In the genomic region with DNA sequence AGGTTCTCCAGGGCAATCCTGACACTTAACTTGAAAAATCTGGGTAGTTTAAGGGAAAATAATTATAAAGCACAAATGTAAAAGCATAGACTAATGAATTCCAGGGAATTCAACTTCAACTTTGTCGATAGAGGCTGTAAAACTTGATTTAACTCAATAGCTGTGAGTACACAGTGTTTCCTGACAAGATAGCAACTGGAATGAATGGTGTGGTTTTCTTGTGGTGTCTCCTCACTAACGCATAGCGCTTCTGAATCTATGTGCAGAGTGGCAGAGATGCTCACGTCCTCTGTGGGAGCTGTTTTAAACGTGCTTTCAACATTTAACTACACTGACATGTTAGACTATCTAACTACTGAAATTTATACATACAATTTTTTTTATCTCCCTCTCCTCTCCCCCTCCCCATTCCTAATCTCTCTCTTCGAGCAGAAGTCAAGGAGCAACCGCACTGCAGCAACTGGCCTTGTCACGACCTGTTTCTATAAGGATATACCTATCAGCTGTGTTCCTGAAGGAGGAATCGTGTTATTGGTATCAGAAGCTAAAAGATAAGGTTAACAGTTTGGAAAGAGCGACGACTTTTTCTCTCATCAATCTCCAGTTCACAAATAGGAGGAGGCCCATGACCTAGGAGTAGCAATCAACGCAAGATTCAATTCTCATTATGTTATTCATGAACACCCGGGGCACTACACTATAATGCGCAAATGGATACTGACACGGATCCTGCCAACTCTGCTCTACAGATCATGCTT, we compare ENCODE assay signal across 15 mouse cellular contexts. TPM values are rescaled to one million over a fixed set of nuclear protein-coding genes. Genes with fewer than 3 reads are reported as not detected.
DNase-seq lines count a peak whose midpoint lies in the region; ATAC-seq and TF ChIP-seq lines count a peak whose summit lies in the region.
"Had no signal": no experiment of that assay in that cellular context is flagged by ENCODE, and none has a peak within 500 bp of the region (broad histone marks: within the 10 kb centered on the region; RNA-seq: fewer than 3 reads in every experiment).

No protein-coding gene starts in this region.

- H3K9me3 ChIP-seq in heart, embryonic 10.5 days: no peaks in the 10 kb centered on the region
- no peaks in the 10 kb centered on the region for H3K9me3 ChIP-seq in limb, embryonic 11.5 days (ENCODE audit: control insufficient read depth, low read length)
- H3K9me3 ChIP-seq in limb, embryonic 10.5 days (replicated peaks): no peaks in the 10 kb centered on the region
- H3K9me3 ChIP-seq in embryonic facial prominence, embryonic 10.5 days: no peaks in the 10 kb centered on the region
- H3K9me3 ChIP-seq in limb, embryonic 14.5 days (ENCODE audit: control insufficient read depth, low read length): no peaks in the 10 kb centered on the region
- H3K9me3 ChIP-seq: forebrain, embryonic 10.5 days; midbrain, embryonic 13.5 days had no signal

- DNase-seq in heart, embryonic 10.5 days (ENCODE audit: low spot score): no peak
- no peak for DNase-seq in heart, postnatal 25 days (ENCODE audit: low spot score)
- DNase-seq in limb, embryonic 11.5 days (ENCODE audit: low spot score): no peak
- no peak for DNase-seq in limb, embryonic 10.5 days (ENCODE audit: low spot score)
- DNase-seq in embryonic facial prominence, embryonic 10.5 days (ENCODE audit: low spot score): no peak
- no peak for DNase-seq in limb, embryonic 14.5 days (ENCODE audit: low spot score)
- no peak for DNase-seq in gastrocnemius, postnatal 14 days
- DNase-seq: cerebellum, adult 11 months; thymus, postnatal 25 days had no signal

- ATAC-seq in limb, embryonic 11.5 days (ENCODE audit: insufficient number of reproducible peaks, low FRiP score, low TSS enrichment, low read depth): no peak
- no peak for ATAC-seq in limb, embryonic 14.5 days (ENCODE audit: low FRiP score, low read depth)
- no peak for ATAC-seq in monocyte, adult 5-6 weeks (replicated peaks; ENCODE audit: insufficient number of reproducible peaks, low FRiP score, low TSS enrichment, poor library complexity, severe bottlenecking)
- ATAC-seq: midbrain, embryonic 13.5 days had no signal

- no peak overlapping the region for H3K4me3 ChIP-seq in heart, embryonic 10.5 days
- no peak overlapping the region for H3K4me3 ChIP-seq in limb, embryonic 11.5 days (ENCODE audit: low read depth, low read length)
- H3K4me3 ChIP-seq in limb, embryonic 10.5 days: no peak overlapping the region
- no peak overlapping the region; the same call in 1 of the 2 replicates for H3K4me3 ChIP-seq in embryonic facial prominence, embryonic 10.5 days
- peak overlapping the region; percentile 29 for H3K4me3 ChIP-seq in limb, embryonic 14.5 days (replicated peaks; ENCODE audit: low read length)
- H3K4me3 ChIP-seq: forebrain, embryonic 10.5 days; midbrain, embryonic 13.5 days had no signal

- no peaks in the 10 kb centered on the region for H3K27me3 ChIP-seq in heart, embryonic 10.5 days (ENCODE audit: insufficient read depth, poor library complexity, severe bottlenecking)
- no peaks in the 10 kb centered on the region for H3K27me3 ChIP-seq in limb, embryonic 11.5 days (ENCODE audit: control insufficient read depth, insufficient read depth, low read length)
- no peaks in the 10 kb centered on the region for H3K27me3 ChIP-seq in limb, embryonic 10.5 days (ENCODE audit: low read depth, poor library complexity, severe bottlenecking)
- H3K27me3 ChIP-seq in embryonic facial prominence, embryonic 10.5 days (replicated peaks; ENCODE audit: low read depth, poor library complexity, severe bottlenecking): no peaks in the 10 kb centered on the region
- no peaks in the 10 kb centered on the region for H3K27me3 ChIP-seq in limb, embryonic 14.5 days (ENCODE audit: control insufficient read depth, insufficient read depth, low read length)
- H3K27me3 ChIP-seq: midbrain, embryonic 13.5 days had no signal

- no peaks in the 10 kb centered on the region for H3K36me3 ChIP-seq in heart, embryonic 10.5 days
- H3K36me3 ChIP-seq in limb, embryonic 11.5 days (ENCODE audit: control insufficient read depth, insufficient read depth, low read length): no peaks in the 10 kb centered on the region
- H3K36me3 ChIP-seq in limb, embryonic 10.5 days: no peaks in the 10 kb centered on the region
- H3K36me3 ChIP-seq in embryonic facial prominence, embryonic 10.5 days (replicated peaks): no peaks in the 10 kb centered on the region
- no peaks in the 10 kb centered on the region for H3K36me3 ChIP-seq in limb, embryonic 14.5 days (ENCODE audit: control insufficient read depth, insufficient read depth, low read length)
- H3K36me3 ChIP-seq: forebrain, embryonic 10.5 days; midbrain, embryonic 13.5 days had no signal

- peaks cover 22% of the 10 kb centered on the region for H3K4me1 ChIP-seq in heart, embryonic 10.5 days
- H3K4me1 ChIP-seq in limb, embryonic 11.5 days (ENCODE audit: control insufficient read depth, insufficient read depth, low read length): no peaks in the 10 kb centered on the region; the same call in 1 of the 2 replicates
- H3K4me1 ChIP-seq in limb, embryonic 10.5 days: peaks cover 13% of the 10 kb centered on the region
- peaks cover 17% of the 10 kb centered on the region for H3K4me1 ChIP-seq in embryonic facial prominence, embryonic 10.5 days
- H3K4me1 ChIP-seq in limb, embryonic 14.5 days (ENCODE audit: control insufficient read depth, insufficient read depth, low read length): 0 out of 2 replicates have a peak, but pooled peaks cover 3% of the 10 kb centered on the region
- H3K4me1 ChIP-seq: midbrain, embryonic 13.5 days had no signal

- no peak overlapping the region for H3K9ac ChIP-seq in limb, embryonic 11.5 days (ENCODE audit: low read length)
- H3K9ac ChIP-seq in limb, embryonic 14.5 days (ENCODE audit: low read depth, low read length, severe bottlenecking): peak overlapping the region; percentile 28; the same call in 1 of the 2 replicates
- H3K9ac ChIP-seq: midbrain, embryonic 13.5 days had no signal

- TF ChIP-seq POLR2A in limb, embryonic 14.5 days (IDR thresholded peaks at IDR 0.05; ENCODE audit: borderline replicate concordance, extremely low read depth, insufficient read depth, insufficient read length): no peak

- H3K27ac ChIP-seq in heart, embryonic 10.5 days: 0 out of 2 replicates have a peak overlapping the region, but pooled peaks have one; percentile 42
- 0 out of 2 replicates have a peak overlapping the region, but pooled peaks have one; percentile 26 for H3K27ac ChIP-seq in limb, embryonic 11.5 days (replicated peaks; ENCODE audit: low read depth, low read length)
- H3K27ac ChIP-seq in limb, embryonic 10.5 days: no peak overlapping the region
- H3K27ac ChIP-seq in embryonic facial prominence, embryonic 10.5 days (replicated peaks): peak overlapping the region; percentile 66; the same call in 1 of the 2 replicates
- H3K27ac ChIP-seq in limb, embryonic 14.5 days (replicated peaks; ENCODE audit: low read depth, low read length): peak overlapping the region; percentile 23
- H3K27ac ChIP-seq: left cerebral cortex, adult 2 months; midbrain, embryonic 13.5 days had no signal

- WGBS in heart, embryonic 10.5 days: 54% methylated on average over 15 of the region's 15 CpGs
- 81% methylated on average over 15 of the region's 15 CpGs for WGBS in limb, embryonic 11.5 days
- WGBS in limb, embryonic 10.5 days: 90% methylated on average over 15 of the region's 15 CpGs
- WGBS in embryonic facial prominence, embryonic 10.5 days: 87% methylated on average over 15 of the region's 15 CpGs
- 78% methylated on average over 15 of the region's 15 CpGs for WGBS in limb, embryonic 14.5 days

- intact Hi-C loops in heart, postnatal 25 days (cut with DNase I): loop anchor here (2.0 kb wide), 1 partner anchor 142 kb away; no protein-coding TSS in a partner anchor
- intact Hi-C loops in gastrocnemius, postnatal 14 days (cut with DNase I; ENCODE audit: low total_unique reads): no loop called here

- no peak overlapping the region for H3K4me2 ChIP-seq in limb, embryonic 11.5 days (ENCODE audit: low read depth, severe bottlenecking)
- H3K4me2 ChIP-seq in limb, embryonic 14.5 days (replicated peaks; ENCODE audit: low read depth, low read length, severe bottlenecking): peak overlapping the region; percentile 35
- H3K4me2 ChIP-seq: midbrain, embryonic 13.5 days had no signal

RNA-seq across cellular contexts. Expression of gene Fgf7, which starts 0.7 kb away (rescaled TPM):
- 0.46 and 0.74 TPM in 2 replicates for polyA plus RNA-seq in heart, embryonic 10.5 days (2016; fragmentation: Nextera tagmentation; extraction: Ambion mirVana)
- total RNA-seq in heart, postnatal 25 days (2021): 1 to 10 TPM; 1.5 to 1.7 TPM
- polyA plus RNA-seq in limb, embryonic 11.5 days (2014; fragmentation: Nextera tagmentation; extraction: Ambion mirVana): 0.70 and 1.8 TPM in 2 replicates
- 0.51 TPM in 1 of 2 replicates, not detected in the other for polyA plus RNA-seq in limb, embryonic 10.5 days (2016; fragmentation: Nextera tagmentation; extraction: Ambion mirVana)
- 0.52 and 0.79 TPM in 2 replicates for polyA plus RNA-seq in embryonic facial prominence, embryonic 10.5 days (2016; fragmentation: Nextera tagmentation; extraction: Ambion mirVana)
- 11.8 and 13.2 TPM in 2 replicates for polyA plus RNA-seq in limb, embryonic 14.5 days (2012; rRNA removed)
- polyA plus RNA-seq in limb, embryonic 14.5 days (2014; fragmentation: Nextera tagmentation; extraction: Ambion mirVana): 13.1 and 15.7 TPM in 2 replicates
- total RNA-seq in monocyte, adult 5-6 weeks (2017): 0.32 to 0.68 TPM in 2 of 3 replicates, not detected in the other
- 1 to 10 TPM; 2.7 to 4.4 TPM for total RNA-seq in gastrocnemius, postnatal 14 days (2021)
- total RNA-seq: common myeloid progenitor, adult 5-6 weeks; neutrophil, adult 5-6 weeks had no signal
